Mouse (Mus musculus): ENCODE measurements at regions not wholly inside any gene's neighbourhood (a gene's known extent, or its start where the extent isn't known, plus 50 kb on each side); places are given as distances from the start of the nearest gene placed in this dataset.

GRCm38 (mm10) chr17:13581214-13581920, 179.0 kb upstream of the Afdn start:
- TF ChIP-seq POLR2A (IDR thresholded peaks at IDR 0.05; ENCODE audit: insufficient read depth, low read depth, low read length) (no peak), EP300 (IDR thresholded peaks at IDR 0.05; ENCODE audit: insufficient read depth, low read depth, low read length) (no peak), CTCF (IDR thresholded peaks at IDR 0.05) (no peak)

Measured in heart, adult 2 months (tissue).